ENCODE assay signal across 21 mouse cellular contexts in the genomic region with DNA sequence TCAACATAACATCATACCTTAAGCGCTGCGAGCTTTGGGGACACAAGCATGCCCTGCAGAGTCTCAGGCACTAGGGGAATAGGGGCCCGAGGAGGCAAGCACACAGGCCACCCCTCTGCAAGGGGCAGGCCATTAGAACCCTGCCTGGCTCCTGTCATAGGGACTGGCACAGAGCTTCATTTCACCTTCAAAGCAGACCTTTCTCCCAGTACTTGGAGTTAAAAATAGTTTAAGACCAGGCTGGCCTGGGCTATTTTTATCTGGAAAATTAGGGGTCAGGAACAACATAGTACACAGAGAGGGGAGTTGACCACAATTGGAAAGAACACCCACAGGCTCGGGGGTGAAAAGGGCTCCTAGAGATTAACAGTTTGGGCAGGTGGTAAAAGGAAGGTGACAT. TPM values are rescaled to one million over a fixed set of nuclear protein-coding genes. Genes with fewer than 3 reads are reported as not detected.
DNase-seq lines count a peak whose midpoint lies in the region; ATAC-seq and TF ChIP-seq lines count a peak whose summit lies in the region.
"Had no signal": no experiment of that assay in that cellular context is flagged by ENCODE, and none has a peak within 500 bp of the region (broad histone marks: within the 10 kb centered on the region; RNA-seq: fewer than 3 reads in every experiment).

No protein-coding gene starts in this region.

- H3K4me2 ChIP-seq in heart, embryonic 13.5 days: peak overlapping the region; percentile 32
- no peak overlapping the region for H3K4me2 ChIP-seq in heart, postnatal 0 days (ENCODE audit: low read depth, low read length)
- no peak overlapping the region for H3K4me2 ChIP-seq in liver, postnatal 0 days (ENCODE audit: low read depth, low read length)
- H3K4me2 ChIP-seq in hindbrain, embryonic 13.5 days: no peak overlapping the region
- H3K4me2 ChIP-seq: embryonic facial prominence, embryonic 12.5 days; forebrain, embryonic 15.5 days; hindbrain, embryonic 14.5 days; intestine, embryonic 15.5 days; kidney, embryonic 15.5 days had no signal

- 65% methylated on average over 4 of the region's 4 CpGs for WGBS in heart, embryonic 10.5 days
- WGBS in heart, embryonic 13.5 days: 61% methylated on average over 4 of the region's 4 CpGs
- 51% methylated on average over 4 of the region's 4 CpGs for WGBS in heart, postnatal 0 days
- WGBS in liver, postnatal 0 days (ENCODE audit: insufficient replicate concordance): 85% methylated on average over 4 of the region's 4 CpGs
- 94% methylated on average over 4 of the region's 4 CpGs for WGBS in hindbrain, embryonic 13.5 days

- H3K9me3 ChIP-seq in heart, embryonic 10.5 days: no peaks in the 10 kb centered on the region
- H3K9me3 ChIP-seq in heart, embryonic 13.5 days: no peaks in the 10 kb centered on the region
- H3K9me3 ChIP-seq in heart, postnatal 0 days (replicated peaks; ENCODE audit: control insufficient read depth, low read length): no peaks in the 10 kb centered on the region
- no peaks in the 10 kb centered on the region for H3K9me3 ChIP-seq in liver, postnatal 0 days (ENCODE audit: low read length)
- H3K9me3 ChIP-seq in hindbrain, embryonic 13.5 days: no peaks in the 10 kb centered on the region
- H3K9me3 ChIP-seq: embryonic facial prominence, embryonic 12.5 days; forebrain, embryonic 15.5 days; intestine, embryonic 15.5 days; kidney, embryonic 15.5 days had no signal

- H3K27me3 ChIP-seq in heart, embryonic 10.5 days (ENCODE audit: insufficient read depth, poor library complexity, severe bottlenecking): no peaks in the 10 kb centered on the region
- no peaks in the 10 kb centered on the region for H3K27me3 ChIP-seq in heart, embryonic 13.5 days (replicated peaks)
- no peaks in the 10 kb centered on the region for H3K27me3 ChIP-seq in heart, postnatal 0 days (ENCODE audit: control insufficient read depth, insufficient read depth, low read length)
- H3K27me3 ChIP-seq in liver, postnatal 0 days (ENCODE audit: insufficient read depth, low read length): no peaks in the 10 kb centered on the region
- H3K27me3 ChIP-seq in hindbrain, embryonic 13.5 days: no peaks in the 10 kb centered on the region
- H3K27me3 ChIP-seq: CH12.LX; embryonic facial prominence, embryonic 12.5 days; forebrain, embryonic 15.5 days; intestine, embryonic 15.5 days; kidney, embryonic 15.5 days; Patski had no signal

- H3K36me3 ChIP-seq in heart, embryonic 10.5 days: peaks cover 42% of the 10 kb centered on the region
- H3K36me3 ChIP-seq in heart, embryonic 13.5 days: peaks cover 48% of the 10 kb centered on the region
- H3K36me3 ChIP-seq in heart, postnatal 0 days (replicated peaks; ENCODE audit: control insufficient read depth, insufficient read depth, low read length): peaks cover 28% of the 10 kb centered on the region
- peaks cover 4% of the 10 kb centered on the region; the same call in 1 of the 2 replicates for H3K36me3 ChIP-seq in liver, postnatal 0 days (replicated peaks; ENCODE audit: insufficient read depth, low read length)
- peaks cover 25% of the 10 kb centered on the region for H3K36me3 ChIP-seq in hindbrain, embryonic 13.5 days

- no peak for TF ChIP-seq CTCF in heart, postnatal 0 days (IDR thresholded peaks at IDR 0.05; ENCODE audit: low read depth)
- no peak for TF ChIP-seq CTCF in liver, postnatal 0 days (IDR thresholded peaks at IDR 0.05; ENCODE audit: low read depth)

- intact Hi-C loops in heart, postnatal 36 days (cut with DNase I): no loop called here

- no peak; the same call in 1 of the 2 replicates for ATAC-seq in heart, embryonic 13.5 days (ENCODE audit: extremely low read depth, insufficient number of reproducible peaks, low FRiP score, low TSS enrichment)
- ATAC-seq in heart, postnatal 0 days (ENCODE audit: insufficient read depth, low read depth): peak; percentile 72
- ATAC-seq in liver, postnatal 0 days: no peak
- ATAC-seq in hindbrain, embryonic 13.5 days (ENCODE audit: low FRiP score): no peak
- ATAC-seq: forebrain, embryonic 15.5 days; intestine, embryonic 15.5 days; Patski had no signal

- peaks cover 26% of the 10 kb centered on the region for H3K4me1 ChIP-seq in heart, embryonic 10.5 days
- H3K4me1 ChIP-seq in heart, embryonic 13.5 days: peaks cover 56% of the 10 kb centered on the region
- peaks cover 27% of the 10 kb centered on the region for H3K4me1 ChIP-seq in heart, postnatal 0 days (ENCODE audit: control insufficient read depth, insufficient read depth)
- peaks cover 6% of the 10 kb centered on the region; the same call in 1 of the 2 replicates for H3K4me1 ChIP-seq in liver, postnatal 0 days (ENCODE audit: insufficient read depth)
- H3K4me1 ChIP-seq in hindbrain, embryonic 13.5 days (replicated peaks): 0 out of 2 replicates have a peak, but pooled peaks cover 2% of the 10 kb centered on the region
- H3K4me1 ChIP-seq: embryonic facial prominence, embryonic 12.5 days; forebrain, embryonic 15.5 days; intestine, embryonic 15.5 days; kidney, embryonic 15.5 days had no signal

- H3K9ac ChIP-seq in heart, embryonic 13.5 days: 0 out of 2 replicates have a peak overlapping the region, but pooled peaks have one; percentile 5
- H3K9ac ChIP-seq in heart, postnatal 0 days (replicated peaks; ENCODE audit: low read depth, low read length): no peak overlapping the region
- H3K9ac ChIP-seq in liver, postnatal 0 days (replicated peaks): no peak overlapping the region
- no peak overlapping the region for H3K9ac ChIP-seq in hindbrain, embryonic 13.5 days
- H3K9ac ChIP-seq: embryonic facial prominence, embryonic 12.5 days; forebrain, embryonic 15.5 days; hindbrain, embryonic 14.5 days; intestine, embryonic 15.5 days; kidney, embryonic 15.5 days had no signal

- peak overlapping the region; percentile 84 for H3K27ac ChIP-seq in heart, embryonic 10.5 days
- peak overlapping the region; percentile 94 for H3K27ac ChIP-seq in heart, embryonic 13.5 days (replicated peaks)
- peak overlapping the region; percentile 95 for H3K27ac ChIP-seq in heart, postnatal 0 days (ENCODE audit: low read depth)
- H3K27ac ChIP-seq in liver, postnatal 0 days (ENCODE audit: low read depth): no peak overlapping the region
- H3K27ac ChIP-seq in hindbrain, embryonic 13.5 days: no peak overlapping the region
- H3K27ac ChIP-seq: embryonic facial prominence, embryonic 12.5 days; forebrain, embryonic 15.5 days; hindbrain, embryonic 14.5 days; intestine, embryonic 15.5 days; kidney, embryonic 15.5 days had no signal

- no peak for TF ChIP-seq EP300 in heart, postnatal 0 days (IDR thresholded peaks at IDR 0.05; ENCODE audit: low read depth)
- no peak for TF ChIP-seq EP300 in liver, postnatal 0 days (IDR thresholded peaks at IDR 0.05; ENCODE audit: low read depth)

- H3K4me3 ChIP-seq in heart, embryonic 10.5 days: peak overlapping the region; percentile 12; the same call in 1 of the 2 replicates
- no peak overlapping the region for H3K4me3 ChIP-seq in heart, embryonic 13.5 days
- no peak overlapping the region for H3K4me3 ChIP-seq in heart, postnatal 0 days (ENCODE audit: low read depth, low read length)
- H3K4me3 ChIP-seq in liver, postnatal 0 days (ENCODE audit: low read depth, low read length): no peak overlapping the region
- no peak overlapping the region for H3K4me3 ChIP-seq in hindbrain, embryonic 13.5 days
- H3K4me3 ChIP-seq: embryonic facial prominence, embryonic 12.5 days; forebrain, embryonic 15.5 days; intestine, embryonic 15.5 days; kidney, embryonic 15.5 days had no signal

- DNase-seq in gastrocnemius, postnatal 25 days: peak; percentile 20
- no peak for DNase-seq in gastrocnemius, postnatal 4 days (ENCODE audit: low spot score in 2 of 2)
- no peak for DNase-seq in heart, embryonic 10.5 days (ENCODE audit: low spot score)
- no peak for DNase-seq in heart, postnatal 36 days
- DNase-seq in heart, postnatal 0 days (ENCODE audit: low spot score): no peak
- DNase-seq in liver, postnatal 0 days: no peak
- DNase-seq: adrenal gland, adult 2 months; adrenal gland, postnatal 25 days; cerebellum, adult 2 months; cerebellum, postnatal 14 days; kidney, adult 18-20 months; kidney, postnatal 14 days had no signal

RNA-seq across cellular contexts. Expression of gene Egln1, which starts 11.8 kb away (rescaled TPM):
- total RNA-seq in gastrocnemius, postnatal 25 days (2021): 100 to 1,000 TPM; 101 to 138 TPM
- 10 to 100 TPM; 53.0 to 53.5 TPM for total RNA-seq in gastrocnemius, postnatal 4 days (2021)
- 13.2 and 17.0 TPM in 2 replicates for polyA plus RNA-seq in heart, embryonic 10.5 days (2016; fragmentation: Nextera tagmentation; extraction: Ambion mirVana)
- total RNA-seq in heart, postnatal 36 days (2021): 100 to 1,000 TPM; 294 to 306 TPM
- 13.5 and 15.0 TPM in 2 replicates for polyA plus RNA-seq in heart, embryonic 13.5 days (2015; fragmentation: Nextera tagmentation; extraction: Ambion mirVana)
- 60.9 and 79.6 TPM in 2 replicates for total RNA-seq in heart, postnatal 0 days (2014; rRNA removed; ENCODE audit: low replicate concordance)
- polyA plus RNA-seq in heart, postnatal 0 days (2015; fragmentation: Nextera tagmentation; extraction: Ambion mirVana): 16.5 and 17.7 TPM in 2 replicates
- polyA plus RNA-seq in liver, postnatal 0 days (2015; fragmentation: Nextera tagmentation; extraction: Ambion mirVana): 3.2 and 3.3 TPM in 2 replicates
- polyA plus RNA-seq in hindbrain, embryonic 13.5 days (2015; fragmentation: Nextera tagmentation; extraction: Ambion mirVana): 16.9 and 17.2 TPM in 2 replicates

RNA-seq across cellular contexts. Expression of gene Sprtn, which starts 39.6 kb away (rescaled TPM):
- total RNA-seq in gastrocnemius, postnatal 25 days (2021): 1 to 10 TPM; 4.8 to 5.3 TPM
- 10 to 100 TPM; 11.7 to 11.9 TPM for total RNA-seq in gastrocnemius, postnatal 4 days (2021)
- 9.5 and 9.7 TPM in 2 replicates for polyA plus RNA-seq in heart, embryonic 10.5 days (2016; fragmentation: Nextera tagmentation; extraction: Ambion mirVana)
- 10 to 100 TPM; 12.2 to 12.8 TPM for total RNA-seq in heart, postnatal 36 days (2021)
- polyA plus RNA-seq in heart, embryonic 13.5 days (2015; fragmentation: Nextera tagmentation; extraction: Ambion mirVana): 6.8 and 7.1 TPM in 2 replicates
- total RNA-seq in heart, postnatal 0 days (2014; rRNA removed; ENCODE audit: low replicate concordance): 9.6 and 14.5 TPM in 2 replicates
- polyA plus RNA-seq in heart, postnatal 0 days (2015; fragmentation: Nextera tagmentation; extraction: Ambion mirVana): 5.1 and 6.7 TPM in 2 replicates
- polyA plus RNA-seq in liver, postnatal 0 days (2015; fragmentation: Nextera tagmentation; extraction: Ambion mirVana): 3.7 and 4.0 TPM in 2 replicates
- 9.5 and 10.6 TPM in 2 replicates for polyA plus RNA-seq in hindbrain, embryonic 13.5 days (2015; fragmentation: Nextera tagmentation; extraction: Ambion mirVana)

RNA-seq across cellular contexts. Expression of gene Exoc8, which starts 39.8 kb away (rescaled TPM):
- 1 to 10 TPM; 6.2 to 7.3 TPM for total RNA-seq in gastrocnemius, postnatal 25 days (2021)
- total RNA-seq in gastrocnemius, postnatal 4 days (2021): 10 to 100 TPM; 10.4 to 11.3 TPM
- polyA plus RNA-seq in heart, embryonic 10.5 days (2016; fragmentation: Nextera tagmentation; extraction: Ambion mirVana): 7.8 and 8.0 TPM in 2 replicates
- total RNA-seq in heart, postnatal 36 days (2021): 10 to 100 TPM; 18.5 to 22.8 TPM
- polyA plus RNA-seq in heart, embryonic 13.5 days (2015; fragmentation: Nextera tagmentation; extraction: Ambion mirVana): 5.9 and 6.2 TPM in 2 replicates
- total RNA-seq in heart, postnatal 0 days (2014; rRNA removed; ENCODE audit: low replicate concordance): 9.0 and 16.9 TPM in 2 replicates
- 5.0 and 5.3 TPM in 2 replicates for polyA plus RNA-seq in heart, postnatal 0 days (2015; fragmentation: Nextera tagmentation; extraction: Ambion mirVana)
- 2.7 and 2.8 TPM in 2 replicates for polyA plus RNA-seq in liver, postnatal 0 days (2015; fragmentation: Nextera tagmentation; extraction: Ambion mirVana)
- polyA plus RNA-seq in hindbrain, embryonic 13.5 days (2015; fragmentation: Nextera tagmentation; extraction: Ambion mirVana): 13.2 and 13.8 TPM in 2 replicates

Comparison
In these comparisons a context has a peak if more than half of its experiments do, and no peak if none do; other contexts are left out.
1. H3K27ac ChIP-seq: peak in heart, embryonic 10.5 days (single experiment), heart, embryonic 13.5 days (single experiment) and heart, postnatal 0 days (single experiment); none in liver, postnatal 0 days (single experiment) and hindbrain, embryonic 13.5 days (single experiment).